ENCODE assay signal across 8 mouse cellular contexts in genomic region chr11:101986913-101987312, GRCm38 (mm10). TPM values are rescaled to one million over a fixed set of nuclear protein-coding genes. Genes with fewer than 3 reads are reported as not detected.
DNase-seq lines count a peak whose midpoint lies in the region; ATAC-seq lines count a peak whose summit lies in the region.

Gene Dusp3, minus strand, starts transcription at chr11:101987013.

- H3K27me3 ChIP-seq in kidney, embryonic 15.5 days = peaks cover 22% of the 10 kb centered on the region
- H3K27me3 ChIP-seq in heart, embryonic 11.5 days (ENCODE audit: control insufficient read depth, insufficient read depth, low read length) = no peaks in the 10 kb centered on the region
- H3K27me3 ChIP-seq in stomach, embryonic 14.5 days (ENCODE audit: control insufficient read depth, insufficient read depth, low read length) = no peaks in the 10 kb centered on the region

- ATAC-seq in kidney, embryonic 15.5 days (replicated peaks; ENCODE audit: low FRiP score) = no peak
- ATAC-seq in heart, embryonic 11.5 days (replicated peaks; ENCODE audit: insufficient number of reproducible peaks, low FRiP score, low TSS enrichment) = no peak
- ATAC-seq in stomach, embryonic 14.5 days (ENCODE audit: insufficient number of reproducible peaks, insufficient read depth, low FRiP score, low read depth) = no peak

- DNase-seq in kidney, postnatal 14 days = no peak
- DNase-seq in adrenal gland, postnatal 25 days = no peak
- no peak for DNase-seq in left cerebral cortex, postnatal 10 days (ENCODE audit: extremely low spot score in 1 of 2, low spot score in 2 of 2)
- DNase-seq in embryo, embryonic 10 days (ENCODE audit: low spot score) = no peak
- DNase-seq in urinary bladder, postnatal 10 days (ENCODE audit: low spot score) = no peak

- WGBS in kidney, embryonic 15.5 days = 86% methylated on average over 3 of the region's 3 CpGs
- WGBS in heart, embryonic 11.5 days (ENCODE audit: insufficient replicate concordance) = 75% methylated on average over 3 of the region's 3 CpGs
- 86% methylated on average over 3 of the region's 3 CpGs for WGBS in stomach, embryonic 14.5 days

- no peak within 1 kb of the TSS for H3K27ac ChIP-seq in kidney, embryonic 15.5 days
- H3K27ac ChIP-seq in heart, embryonic 11.5 days (ENCODE audit: low read depth, low read length) = no peak within 1 kb of the TSS
- no peak within 1 kb of the TSS for H3K27ac ChIP-seq in stomach, embryonic 14.5 days (ENCODE audit: low read length)

- H3K36me3 ChIP-seq in kidney, embryonic 15.5 days = no peaks in the 10 kb centered on the region
- no peaks in the 10 kb centered on the region for H3K36me3 ChIP-seq in heart, embryonic 11.5 days (ENCODE audit: control insufficient read depth, insufficient read depth, low read length)
- H3K36me3 ChIP-seq in stomach, embryonic 14.5 days (ENCODE audit: control insufficient read depth, insufficient read depth, low read length) = no peaks in the 10 kb centered on the region

- intact Hi-C loops in left cerebral cortex, postnatal 10 days (cut with DNase I) = loop anchor here (2.0 kb wide), 1 partner anchor 152 kb away; no protein-coding TSS in a partner anchor

- H3K9ac ChIP-seq in kidney, embryonic 15.5 days = no peak within 1 kb of the TSS
- no peak within 1 kb of the TSS for H3K9ac ChIP-seq in heart, embryonic 11.5 days (ENCODE audit: low read depth, low read length)
- no peak within 1 kb of the TSS for H3K9ac ChIP-seq in stomach, embryonic 14.5 days (replicated peaks; ENCODE audit: low read depth, low read length)

- H3K9me3 ChIP-seq in kidney, embryonic 15.5 days (replicated peaks) = no peaks in the 10 kb centered on the region
- H3K9me3 ChIP-seq in heart, embryonic 11.5 days (replicated peaks; ENCODE audit: control insufficient read depth, low read length) = no peaks in the 10 kb centered on the region
- H3K9me3 ChIP-seq in stomach, embryonic 14.5 days (ENCODE audit: control insufficient read depth, low read depth, low read length) = no peaks in the 10 kb centered on the region

- peak within 1 kb of the TSS; percentile 37 for H3K4me2 ChIP-seq in kidney, embryonic 15.5 days
- H3K4me2 ChIP-seq in heart, embryonic 11.5 days = no peak within 1 kb of the TSS
- no peak within 1 kb of the TSS for H3K4me2 ChIP-seq in stomach, embryonic 14.5 days (replicated peaks; ENCODE audit: low read depth, low read length)

- H3K4me3 ChIP-seq in kidney, embryonic 15.5 days (replicated peaks) = 0 out of 2 replicates have a peak within 1 kb of the TSS, but pooled peaks have one; percentile 3
- H3K4me3 ChIP-seq in heart, embryonic 11.5 days (ENCODE audit: low read depth, low read length) = no peak within 1 kb of the TSS
- no peak within 1 kb of the TSS for H3K4me3 ChIP-seq in stomach, embryonic 14.5 days (ENCODE audit: low read depth, low read length)

- H3K4me1 ChIP-seq in kidney, embryonic 15.5 days = peaks cover 45% of the 10 kb centered on the region
- peaks cover 18% of the 10 kb centered on the region for H3K4me1 ChIP-seq in heart, embryonic 11.5 days (ENCODE audit: control insufficient read depth, insufficient read depth, low read length)
- 0 out of 2 replicates have a peak, but pooled peaks cover 3% of the 10 kb centered on the region for H3K4me1 ChIP-seq in stomach, embryonic 14.5 days (ENCODE audit: control insufficient read depth, insufficient read depth, low read length)

RNA-seq across cellular contexts. Expression of gene Dusp3, which starts in this region (rescaled TPM):
- 32.8 and 33.8 TPM in 2 replicates for polyA plus RNA-seq in kidney, embryonic 15.5 days (2015; fragmentation: Nextera tagmentation; extraction: Ambion mirVana)
- total RNA-seq in adrenal gland, postnatal 25 days (2021) = 77.9 and 78.9 TPM in 2 replicates
- 49.2 and 49.4 TPM in 2 replicates for polyA plus RNA-seq in heart, embryonic 11.5 days (2014; fragmentation: Nextera tagmentation; extraction: Ambion mirVana)
- 100 to 1,000 TPM; 138 to 142 TPM for total RNA-seq in left cerebral cortex, postnatal 10 days (2021)
- 25.3 and 27.3 TPM in 2 replicates for polyA plus RNA-seq in stomach, embryonic 14.5 days (2014; fragmentation: Nextera tagmentation; extraction: Ambion mirVana)
